Mouse (Mus musculus) lung, embryonic 14.5 days (tissue): Measurements from ENCODE around the gene Galnt17. TPM values are rescaled to one million over a fixed set of nuclear protein-coding genes. Genes with fewer than 3 reads are reported as not detected.

Experiments
- ATAC-seq: fragments of 200-750 bp; cut with Nextera tagmentation; 2 replicates; pipeline ENCODE4 v1.8.0; 2017; ENCODE audit warnings: mild to moderate bottlenecking, moderate TSS enrichment, moderate library complexity; ENCODE audit not compliant: insufficient read depth
- DNase-seq: peaks from one replicate; pipeline ENCODE4 v3.0.0-alpha.2; 2015
- H3K27ac ChIP-seq: fragments of 300-500 bp; sonication (generic); 2 replicates; pipeline ENCODE4 v1.5.1; 2014; ENCODE audit warnings: low read depth, mild to moderate bottlenecking, moderate library complexity
- H3K27me3 ChIP-seq: fragments of 300-500 bp; sonication (generic); 2 replicates; pipeline ENCODE4 v1.6.1; 2014; ENCODE audit warnings: low read length, control low read depth; ENCODE audit not compliant: insufficient read depth
- H3K36me3 ChIP-seq: fragments of 300-500 bp; sonication (generic); 2 replicates; pipeline ENCODE4 v1.6.1; 2014; ENCODE audit warnings: control low read depth; ENCODE audit not compliant: insufficient read depth
- H3K4me1 ChIP-seq: fragments of 300-500 bp; sonication (generic); 2 replicates; pipeline ENCODE4 v1.6.1; 2014; ENCODE audit warnings: antibody characterized with exemption, control low read depth; ENCODE audit not compliant: insufficient read depth
- H3K4me2 ChIP-seq: fragments of 300-500 bp; sonication (generic); 2 replicates; pipeline ENCODE4 v1.6.1; 2014; ENCODE audit warnings: mild to moderate bottlenecking
- H3K4me3 ChIP-seq: fragments of 300-500 bp; sonication (generic); 2 replicates; pipeline ENCODE4 v1.5.1; 2014; ENCODE audit warnings: low read depth, low read length
- H3K9ac ChIP-seq: fragments of 300-500 bp; sonication (generic); 2 replicates; pipeline ENCODE4 v1.6.1; 2014
- H3K9me3 ChIP-seq: fragments of 300-500 bp; sonication (generic); 2 replicates; pipeline ENCODE4 v1.6.1; 2016; ENCODE audit warnings: low read depth, low read length, control low read depth
- CTCF ChIP-seq: IDR thresholded peaks from 2 replicates; pipeline ENCODE4 v1.5.1; 2016; ENCODE audit warnings: antibody characterized with exemption, low read depth
- WGBS: fragments of 180-500 bp; shearing (Covaris S2); extraction: QIAGEN DNeasy Blood & Tissue Kit; methylation state at CpG from one replicate; pipeline ENCODE4 v1.1.7; 2014; 5-methylcytosine and 5-hydroxymethylcytosine counted together
- polyA plus RNA-seq: library from polyadenylated mRNA; unstranded; fragments of >200 nt; fragmentation: Nextera tagmentation; extraction: Ambion mirVana; gene quantifications from 2 replicates; pipeline ENCODE4 v1.2.1, GENCODE M21; 2014

The Galnt17 gene
- polyA plus RNA-seq, 1 experiment from 2014 or later: 1.2 TPM

GRCm38 (mm10) chr5:131142606-131143005 lies 165.7 kb downstream of the Galnt17 start:
- Histone ChIP-seq H3K9me3 (no peaks in the 10 kb centered on the region), H3K4me2 (no peak overlapping the region), H3K27me3 (no peaks in the 10 kb centered on the region), H3K4me3 (no peak overlapping the region), H3K4me1 (no peaks in the 10 kb centered on the region), H3K27ac (no peak overlapping the region), H3K36me3 (no peaks in the 10 kb centered on the region), H3K9ac (no peak overlapping the region)
- no peak for ATAC-seq
- WGBS: 49% methylated on average over 4 of the region's 4 CpGs
- no peak for DNase-seq
- no peak for TF ChIP-seq CTCF

- H3K9ac ChIP-seq: no peak overlapping the region
- TF ChIP-seq CTCF: no peak
- no peak overlapping the region for H3K27ac ChIP-seq
- H3K4me3 ChIP-seq: no peak overlapping the region
- no peaks in the 10 kb centered on the region for H3K27me3 ChIP-seq
- no peak for ATAC-seq
- DNase-seq: no peak
- H3K9me3 ChIP-seq: no peaks in the 10 kb centered on the region
- no peak overlapping the region for H3K4me2 ChIP-seq
- H3K36me3 ChIP-seq: no peaks in the 10 kb centered on the region
- H3K4me1 ChIP-seq: no peaks in the 10 kb centered on the region
These were observed 173.5 kb downstream of the Galnt17 start for GRCm38 (mm10) chr5:131134809-131135208.

- Histone ChIP-seq H3K27me3 (no peaks in the 10 kb centered on the region), H3K9me3 (no peaks in the 10 kb centered on the region), H3K9ac (no peak overlapping the region), H3K4me2 (no peak overlapping the region), H3K4me1 (no peaks in the 10 kb centered on the region), H3K36me3 (no peaks in the 10 kb centered on the region), H3K27ac (no peak overlapping the region), H3K4me3 (no peak overlapping the region)
- 63% methylated on average over 8 of the region's 8 CpGs for WGBS
- DNase-seq (no peak), ATAC-seq (no peak)
- TF ChIP-seq CTCF: no peak
These were observed 187.9 kb downstream of the Galnt17 start for GRCm38 (mm10) chr5:131120296-131120840.

- Histone ChIP-seq H3K4me2 (no peak overlapping the region), H3K9me3 (no peaks in the 10 kb centered on the region), H3K27ac (no peak overlapping the region), H3K9ac (no peak overlapping the region), H3K4me3 (no peak overlapping the region), H3K36me3 (no peaks in the 10 kb centered on the region), H3K4me1 (no peaks in the 10 kb centered on the region), H3K27me3 (no peaks in the 10 kb centered on the region)
- WGBS: 69% methylated on average over 4 of the region's 4 CpGs
- ATAC-seq (no peak), DNase-seq (no peak)
- TF ChIP-seq CTCF: no peak
These were observed 188.4 kb downstream of the Galnt17 start for GRCm38 (mm10) chr5:131119896-131120295.

- no peak for DNase-seq
- Histone ChIP-seq H3K27ac (no peak overlapping the region), H3K36me3 (no peaks in the 10 kb centered on the region), H3K27me3 (no peaks in the 10 kb centered on the region), H3K9me3 (no peaks in the 10 kb centered on the region; the same call in 1 of the 2 replicates), H3K4me3 (no peak overlapping the region), H3K4me1 (no peaks in the 10 kb centered on the region), H3K4me2 (no peak overlapping the region), H3K9ac (no peak overlapping the region)
- ATAC-seq: no peak
- 83% methylated on average over 5 of the region's 5 CpGs for WGBS
- no peak for TF ChIP-seq CTCF
These were observed 190.8 kb downstream of the Galnt17 start for GRCm38 (mm10) chr5:131117391-131118040.

GRCm38 (mm10) chr5:131113850-131114470 lies 194.3 kb downstream of the Galnt17 start:
- 74% methylated on average over 5 of the region's 5 CpGs for WGBS
- TF ChIP-seq CTCF: no peak
- ATAC-seq: no peak
- H3K9ac ChIP-seq: no peak overlapping the region
- no peak overlapping the region for H3K4me2 ChIP-seq
- no peaks in the 10 kb centered on the region for H3K27me3 ChIP-seq
- no peaks in the 10 kb centered on the region for H3K36me3 ChIP-seq
- no peak for DNase-seq
- no peak overlapping the region for H3K27ac ChIP-seq
- H3K4me3 ChIP-seq: no peak overlapping the region
- no peaks in the 10 kb centered on the region; the same call in 1 of the 2 replicates for H3K9me3 ChIP-seq
- H3K4me1 ChIP-seq: no peaks in the 10 kb centered on the region

- H3K4me2 ChIP-seq: no peak overlapping the region
- ATAC-seq (no peak), DNase-seq (no peak)
- no peaks in the 10 kb centered on the region for H3K27me3 ChIP-seq
- TF ChIP-seq CTCF: peak; percentile 22; the same call in 1 of the 2 replicates
- no peak overlapping the region for H3K9ac ChIP-seq
- H3K9me3 ChIP-seq: no peaks in the 10 kb centered on the region; the same call in 1 of the 2 replicates
- H3K27ac ChIP-seq: no peak overlapping the region
- WGBS: 90% methylated on average over 1 of the region's 1 CpGs
- H3K4me3 ChIP-seq: no peak overlapping the region
- no peaks in the 10 kb centered on the region for H3K36me3 ChIP-seq
- no peaks in the 10 kb centered on the region for H3K4me1 ChIP-seq
These were observed 201.1 kb downstream of the Galnt17 start for GRCm38 (mm10) chr5:131107188-131107587.
